Mouse (Mus musculus) midbrain, postnatal 0 days (tissue): ENCODE measurements around the gene Psme1. TPM values are rescaled to one million over a fixed set of nuclear protein-coding genes. Genes with fewer than 3 reads are reported as not detected.

Source experiments
- ATAC-seq: fragments of 200-750 bp; cut with Nextera tagmentation; 2 replicates; pipeline ENCODE4 v1.8.0; 2017; ENCODE audit warnings: moderate number of reproducible peaks, mild to moderate bottlenecking, moderate TSS enrichment, moderate library complexity; ENCODE audit not compliant: low FRiP score
- DNase-seq: peaks from one replicate; pipeline ENCODE4 v3.0.0-alpha.2; 2015; ENCODE audit warnings: low spot score
- H3K27ac ChIP-seq: fragments of 300-500 bp; sonication (generic); 2 replicates; pipeline ENCODE4 v1.5.1; 2014; ENCODE audit warnings: low read depth, mild to moderate bottlenecking, low read length, mixed read lengths
- H3K27me3 ChIP-seq: fragments of 300-500 bp; sonication (generic); 2 replicates; pipeline ENCODE4 v1.6.1; 2014; ENCODE audit warnings: low read length, control low read depth, mixed read lengths; ENCODE audit not compliant: insufficient read depth
- H3K36me3 ChIP-seq: fragments of 300-500 bp; sonication (generic); 2 replicates; pipeline ENCODE4 v1.6.1; 2014; ENCODE audit warnings: low read length, control low read depth, mixed read lengths; ENCODE audit not compliant: insufficient read depth
- H3K4me1 ChIP-seq: fragments of 300-500 bp; sonication (generic); 2 replicates; pipeline ENCODE4 v1.6.1; 2014; ENCODE audit warnings: mild to moderate bottlenecking, control low read depth, antibody characterized with exemption, low read length, mixed read lengths; ENCODE audit not compliant: insufficient read depth
- H3K4me2 ChIP-seq: fragments of 300-500 bp; sonication (generic); 2 replicates; pipeline ENCODE4 v1.6.1; 2014; ENCODE audit warnings: low read depth, mild to moderate bottlenecking, low read length, mixed read lengths; ENCODE audit not compliant: poor library complexity, severe bottlenecking
- H3K4me3 ChIP-seq: fragments of 300-500 bp; sonication (generic); 2 replicates; pipeline ENCODE4 v1.5.1; 2014; ENCODE audit warnings: low read depth, mild to moderate bottlenecking, low read length, moderate library complexity
- H3K9ac ChIP-seq: fragments of 300-500 bp; sonication (generic); replicated peaks from 2 replicates; pipeline ENCODE4 v1.6.1; 2014; ENCODE audit warnings: mild to moderate bottlenecking, low read length, moderate library complexity, mixed read lengths; ENCODE audit not compliant: poor library complexity, severe bottlenecking
- H3K9me3 ChIP-seq: fragments of 300-500 bp; sonication (generic); 2 replicates; pipeline ENCODE4 v1.6.1; 2016; ENCODE audit warnings: low read length, control low read depth
- CTCF ChIP-seq: IDR thresholded peaks from 2 replicates; pipeline ENCODE4 v1.5.1; 2016; ENCODE audit warnings: antibody characterized with exemption, mild to moderate bottlenecking
- WGBS: fragments of 180-500 bp; shearing (Covaris S2); extraction: QIAGEN DNeasy Blood & Tissue Kit; methylation state at CpG from one replicate; pipeline ENCODE4 v1.1.7; 2014; 5-methylcytosine and 5-hydroxymethylcytosine counted together
- polyA plus RNA-seq: library from polyadenylated mRNA; unstranded; fragments of >200 nt; fragmentation: Nextera tagmentation; extraction: Ambion mirVana; gene quantifications from 2 replicates; pipeline ENCODE4 v1.2.1, GENCODE M21; 2015
- total RNA-seq: library from RNA; depleted of rRNA; stranded (reverse); fragments of >200 nt; gene quantifications from 2 replicates; pipeline ENCODE4 v1.2.3, GENCODE M21; 2014

The Psme1 gene
- total and polyA plus RNA-seq, 2 experiments from 2014 or later, result 119 to 268 TPM

- Histone ChIP-seq H3K27me3 (no peaks in the 10 kb centered on the region), H3K9ac (no peak overlapping the region), H3K4me3 (no peak overlapping the region), H3K9me3 (no peaks in the 10 kb centered on the region), H3K4me1 (no peaks in the 10 kb centered on the region), H3K4me2 (no peak overlapping the region), H3K36me3 (peaks cover 64% of the 10 kb centered on the region), H3K27ac (no peak overlapping the region)
- TF ChIP-seq CTCF, result no peak
- ATAC-seq, result no peak
- no peak for DNase-seq
- WGBS, result 95% methylated on average over 16 of the region's 16 CpGs
Observed at GRCm38 (mm10) chr14:55605743-55606459, 28.0 kb downstream of the Psme1 start.

DNA sequence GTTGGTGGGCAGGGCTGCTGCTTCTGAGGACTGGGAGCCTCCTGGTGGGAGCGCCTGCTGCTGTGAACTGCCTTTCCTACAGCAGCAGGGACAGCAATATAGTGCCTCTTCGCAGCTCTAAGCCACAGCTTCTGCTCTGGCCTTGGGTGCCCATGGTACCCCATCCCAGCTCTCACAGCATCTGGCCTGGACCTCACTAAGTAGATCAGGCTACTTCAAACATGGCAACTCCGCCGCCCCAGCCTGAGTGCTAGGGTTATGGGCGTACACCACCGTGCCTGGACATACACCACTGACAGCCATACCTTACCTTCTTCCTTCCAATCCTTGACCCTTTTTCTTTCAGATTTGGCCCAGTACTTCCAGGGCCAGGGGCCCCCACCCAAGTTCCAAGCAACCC, 30.4 kb downstream of the Psme1 start:
- WGBS, result 97% methylated on average over 6 of the region's 6 CpGs
- Histone ChIP-seq H3K9me3 (no peaks in the 10 kb centered on the region), H3K4me3 (no peak overlapping the region), H3K27ac (no peak overlapping the region), H3K4me1 (no peaks in the 10 kb centered on the region), H3K27me3 (no peaks in the 10 kb centered on the region), H3K4me2 (no peak overlapping the region), H3K9ac (no peak overlapping the region), H3K36me3 (peaks cover 41% of the 10 kb centered on the region)
- no peak for DNase-seq
- no peak for ATAC-seq
- no peak for TF ChIP-seq CTCF

GRCm38 (mm10) chr14:55613346-55613745, 35.4 kb downstream of the Psme1 start:
- Histone ChIP-seq H3K27me3 (no peaks in the 10 kb centered on the region), H3K4me3 (no peak overlapping the region), H3K4me1 (no peaks in the 10 kb centered on the region), H3K4me2 (no peak overlapping the region), H3K36me3 (peaks cover 11% of the 10 kb centered on the region), H3K9me3 (no peaks in the 10 kb centered on the region), H3K9ac (no peak overlapping the region), H3K27ac (no peak overlapping the region)
- ATAC-seq (no peak), DNase-seq (no peak)
- no peak for TF ChIP-seq CTCF
- 62% methylated on average over 6 of the region's 6 CpGs for WGBS

GRCm38 (mm10) chr14:55614565-55615178, 36.7 kb downstream of the Psme1 start:
- 89% methylated on average over 7 of the region's 7 CpGs for WGBS
- ATAC-seq, result no peak
- no peaks in the 10 kb centered on the region for H3K27me3 ChIP-seq

DNA sequence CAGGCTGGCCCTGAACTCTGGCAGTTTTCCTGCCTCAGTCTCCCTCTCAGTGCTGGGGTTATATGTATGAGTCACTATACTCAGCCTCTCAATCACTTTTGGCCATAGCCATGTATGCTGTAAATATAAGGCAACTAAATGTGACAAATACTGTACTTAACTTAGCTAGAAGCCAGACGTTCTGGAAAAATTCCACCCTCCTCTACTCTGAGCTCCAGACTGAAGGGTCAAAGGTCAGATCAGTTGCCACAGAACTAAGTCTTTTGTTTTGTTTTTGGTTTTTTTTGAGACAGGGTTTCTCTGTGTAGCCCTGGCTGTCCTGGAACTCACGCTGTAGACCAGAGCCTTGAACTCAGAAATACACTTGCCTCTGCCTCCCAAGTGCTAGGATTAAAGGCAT, 38.0 kb downstream of the Psme1 start:
- ATAC-seq, result no peak
- Histone ChIP-seq H3K36me3 (no peaks in the 10 kb centered on the region), H3K4me2 (no peak overlapping the region), H3K27me3 (no peaks in the 10 kb centered on the region), H3K4me3 (no peak overlapping the region), H3K4me1 (no peaks in the 10 kb centered on the region), H3K27ac (no peak overlapping the region), H3K9me3 (no peaks in the 10 kb centered on the region), H3K9ac (no peak overlapping the region)
- no peak for TF ChIP-seq CTCF
- no peak for DNase-seq
- 44% methylated on average over 2 of the region's 2 CpGs for WGBS

More at GRCm38 (mm10) chr14:55614565-55615178, 36.7 kb downstream of the Psme1 start:
- no peak for DNase-seq
- no peak overlapping the region for H3K4me2 ChIP-seq
- no peak overlapping the region for H3K9ac ChIP-seq
- no peak overlapping the region for H3K27ac ChIP-seq
- 0 out of 2 replicates have a peak, but pooled peaks cover 2% of the 10 kb centered on the region for H3K36me3 ChIP-seq
- TF ChIP-seq CTCF, result no peak
- no peaks in the 10 kb centered on the region for H3K9me3 ChIP-seq
- no peak overlapping the region for H3K4me3 ChIP-seq
- H3K4me1 ChIP-seq, result no peaks in the 10 kb centered on the region

DNA sequence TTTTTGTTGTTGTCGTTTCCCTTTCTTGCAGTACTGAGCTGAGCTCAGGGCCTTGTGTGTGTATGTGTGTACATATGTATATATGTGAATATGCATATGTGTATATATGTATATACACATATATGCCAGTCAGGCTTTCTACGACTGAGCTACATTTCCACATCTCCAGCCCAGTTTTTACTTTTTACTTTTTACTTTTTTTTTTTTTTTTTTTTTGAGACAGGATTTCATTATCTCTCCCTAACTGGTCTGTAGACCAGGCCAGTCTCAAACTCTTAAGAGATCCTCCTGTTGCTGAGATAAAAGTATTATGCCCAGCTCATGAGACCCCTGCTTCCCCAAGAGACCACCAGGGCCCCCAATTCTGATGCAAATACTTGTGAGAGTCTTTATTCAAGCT, 38.9 kb downstream of the Psme1 start:
- ATAC-seq, result no peak
- Histone ChIP-seq H3K4me2 (no peak overlapping the region), H3K9me3 (no peaks in the 10 kb centered on the region), H3K27me3 (no peaks in the 10 kb centered on the region), H3K36me3 (no peaks in the 10 kb centered on the region), H3K27ac (no peak overlapping the region), H3K9ac (no peak overlapping the region), H3K4me1 (no peaks in the 10 kb centered on the region), H3K4me3 (no peak overlapping the region)
- TF ChIP-seq CTCF, result no peak
- DNase-seq, result no peak
- 80% methylated on average over 2 of the region's 2 CpGs for WGBS
